Mouse (Mus musculus) frontal cortex, postnatal 25 days (tissue): ENCODE data around the gene Sh2d1b2.
A peak's percentile ranks its signal among the peaks of the same experiment; 100 is the strongest.

Experiments used
- DNase-seq, 2 experiments: peaks; one replicate each; pipeline ENCODE4 v3.0.0; 2022; ENCODE audit warnings: low spot score in 2 of 2

Gene Sh2d1b2

GRCm38 (mm10) chr1:170277016-170277415 lies 44.5 kb downstream of the Sh2d1b2 start, which contains the start of gene Sh2d1b1:
TSS of gene Sh2d1b1 (plus strand) at chr1:170277320.
- DNase-seq = no peak

- DNase-seq = no peak
Measured at GRCm38 (mm10) chr1:170282415-170283129, 50.0 kb downstream of the Sh2d1b2 start.

- DNase-seq = peak in 1 of 2 experiments; percentile 29
Measured at GRCm38 (mm10) chr1:170292239-170292951, 59.8 kb downstream of the Sh2d1b2 start.

- no peak for DNase-seq
Measured at GRCm38 (mm10) chr1:170293257-170293656, 60.7 kb downstream of the Sh2d1b2 start.

GRCm38 (mm10) chr1:170294786-170295570 lies 62.4 kb downstream of the Sh2d1b2 start:
- no peak for DNase-seq

GRCm38 (mm10) chr1:170299496-170299895 lies 66.9 kb downstream of the Sh2d1b2 start:
- DNase-seq = no peak

- DNase-seq = no peak
Measured at GRCm38 (mm10) chr1:170301686-170302085, 69.1 kb downstream of the Sh2d1b2 start.

- no peak for DNase-seq
Measured at GRCm38 (mm10) chr1:170302456-170302855, 69.9 kb downstream of the Sh2d1b2 start.

- DNase-seq = no peak
Measured at GRCm38 (mm10) chr1:170303103-170303502, 70.6 kb downstream of the Sh2d1b2 start.
